9 mouse cellular contexts compared by ENCODE assay signal in genomic region chr11:71737106-71737505, GRCm38 (mm10). TPM values are rescaled to one million over a fixed set of nuclear protein-coding genes. Genes with fewer than 3 reads are reported as not detected.
DNase-seq lines count a peak whose midpoint lies in the region; ATAC-seq and TF ChIP-seq lines count a peak whose summit lies in the region.
"Had no signal": no experiment of that assay in that cellular context is flagged by ENCODE, and none has a peak within 500 bp of the region (broad histone marks: within the 10 kb centered on the region; RNA-seq: fewer than 3 reads in every experiment).

No protein-coding gene starts in this region.

- no peak overlapping the region for H3K9ac ChIP-seq in hindbrain, embryonic 14.5 days
- H3K9ac ChIP-seq in hindbrain, embryonic 16.5 days (ENCODE audit: low read depth, low read length) = no peak overlapping the region

- H3K79me2 ChIP-seq in C2C12 (ENCODE audit: control insufficient read depth, insufficient read depth) = no peaks in the 10 kb centered on the region

- no peak overlapping the region for H3ac ChIP-seq in C2C12 (ENCODE audit: control insufficient read depth, insufficient read length, low read depth)

- H3K27me3 ChIP-seq in hindbrain, embryonic 14.5 days (ENCODE audit: control insufficient read depth, insufficient read depth, low read length) = no peaks in the 10 kb centered on the region
- H3K27me3 ChIP-seq in hindbrain, embryonic 16.5 days (replicated peaks; ENCODE audit: control insufficient read depth, insufficient read depth, low read length) = no peaks in the 10 kb centered on the region
- H3K27me3 ChIP-seq in C2C12 (ENCODE audit: control insufficient read depth, insufficient read depth, insufficient read length) = peaks cover 33% of the 10 kb centered on the region

- H3K27ac ChIP-seq in hindbrain, embryonic 14.5 days = no peak overlapping the region
- no peak overlapping the region for H3K27ac ChIP-seq in hindbrain, embryonic 16.5 days (ENCODE audit: low read depth, low read length)

- no peaks in the 10 kb centered on the region for H3K9me3 ChIP-seq in hindbrain, embryonic 14.5 days (ENCODE audit: control insufficient read depth, low read length)
- H3K9me3 ChIP-seq in hindbrain, embryonic 16.5 days (ENCODE audit: control insufficient read depth, low read length) = no peaks in the 10 kb centered on the region

- ATAC-seq in hindbrain, embryonic 14.5 days (ENCODE audit: low FRiP score) = peak; percentile 31; the same call in 1 of the 2 replicates
- ATAC-seq in hindbrain, embryonic 16.5 days = no peak; the same call in 1 of the 2 replicates
- 0 out of 2 replicates have a peak, but pooled peaks have one; percentile 29 for ATAC-seq in megakaryocyte progenitor cell, adult 5-6 weeks (replicated peaks; ENCODE audit: poor library complexity)

- WGBS in hindbrain, embryonic 14.5 days = 41% methylated on average over 5 of the region's 5 CpGs
- WGBS in hindbrain, embryonic 16.5 days = 35% methylated on average over 5 of the region's 5 CpGs

- peak; percentile 2 for TF ChIP-seq CTCF in C2C12 (IDR thresholded peaks at IDR 0.05; ENCODE audit: control insufficient read depth, insufficient read depth, insufficient read length)

- peaks cover 10% of the 10 kb centered on the region; the same call in 1 of the 2 replicates for H3K4me1 ChIP-seq in hindbrain, embryonic 14.5 days (replicated peaks; ENCODE audit: control insufficient read depth, insufficient read depth, low read length)
- peaks cover 18% of the 10 kb centered on the region for H3K4me1 ChIP-seq in hindbrain, embryonic 16.5 days (ENCODE audit: control insufficient read depth, insufficient read depth, low read depth, low read length)

- H3K4me2 ChIP-seq in hindbrain, embryonic 14.5 days (replicated peaks) = no peak overlapping the region
- H3K4me2 ChIP-seq in hindbrain, embryonic 16.5 days (ENCODE audit: low read length) = no peak overlapping the region

- H3K36me3 ChIP-seq in hindbrain, embryonic 14.5 days (replicated peaks; ENCODE audit: control insufficient read depth, insufficient read depth) = no peaks in the 10 kb centered on the region
- no peaks in the 10 kb centered on the region for H3K36me3 ChIP-seq in hindbrain, embryonic 16.5 days (ENCODE audit: control insufficient read depth, insufficient read depth, low read length)
- no peaks in the 10 kb centered on the region for H3K36me3 ChIP-seq in C2C12 (ENCODE audit: control insufficient read depth, insufficient read depth)

- no peak for DNase-seq in hindbrain, embryonic 14.5 days (ENCODE audit: low spot score)
- peak; percentile 37 for DNase-seq in embryo, embryonic 9.5 days (ENCODE audit: extremely low spot score)
- no peak for DNase-seq in Muller cell, postnatal 12 days (ENCODE audit: inconsistent ontology term)
- DNase-seq in left cerebral cortex, adult 9 months (ENCODE audit: low spot score in 2 of 2) = no peak
- no peak for DNase-seq in urinary bladder, postnatal 10 days (ENCODE audit: low spot score)

- no peak overlapping the region for H3K4me3 ChIP-seq in hindbrain, embryonic 14.5 days (replicated peaks; ENCODE audit: low read length)
- H3K4me3 ChIP-seq in hindbrain, embryonic 16.5 days (ENCODE audit: low read length) = no peak overlapping the region
- H3K4me3 ChIP-seq in C2C12 (ENCODE audit: insufficient read depth, poor library complexity, severe bottlenecking) = no peak overlapping the region
- H3K4me3 ChIP-seq: myocyte had no signal

- no peaks in the 10 kb centered on the region for H3K79me3 ChIP-seq in C2C12 (ENCODE audit: low read depth)

TF ChIP-seq in C2C12, 6 proteins besides CTCF, POLR2A, EP300 and RAD21:
- TF ChIP-seq MYOD1 (IDR thresholded peaks at IDR 0.05; ENCODE audit: control insufficient read depth, insufficient read length, low read depth) = no peak
- TF ChIP-seq MAX (IDR thresholded peaks at IDR 0.05) = no peak
- TF ChIP-seq CEBPB (IDR thresholded peaks at IDR 0.05; ENCODE audit: low read depth) = no peak

RNA-seq across cellular contexts. Expression of gene Wscd1, which starts 12.6 kb away (rescaled TPM):
- polyA plus RNA-seq in hindbrain, embryonic 14.5 days (2014; fragmentation: Nextera tagmentation; extraction: Ambion mirVana) = 55.1 and 61.2 TPM in 2 replicates
- 98.8 and 106 TPM in 2 replicates for polyA plus RNA-seq in hindbrain, embryonic 16.5 days (2015; fragmentation: Nextera tagmentation; extraction: Ambion mirVana)
- polyA plus RNA-seq in C2C12 (2012; fragmentation: generic; extraction: Trizol) = not detected
- not detected in 2 replicates for total RNA-seq in megakaryocyte progenitor cell, adult 5-6 weeks (2015)
- total RNA-seq in megakaryocyte progenitor cell, adult 5-6 weeks (2017) = not detected in 2 replicates

Comparison
In these comparisons a context has a peak if more than half of its experiments do, and no peak if none do; other contexts are left out.
1. RNA of gene Wscd1, which starts 12.6 kb away (polyA plus RNA-seq): 98.8 to 106 TPM in hindbrain, embryonic 16.5 days and 55.1 to 61.2 TPM in hindbrain, embryonic 14.5 days; not detected in C2C12 (single experiment); every median in the first group is over 10 times any median in the second.